Mouse (Mus musculus): ENCODE results near the gene Vinac1.
A peak's percentile ranks its signal among the peaks of the same experiment; 100 is the strongest.
"Not testable (repeated sequence)": the region's sequence is repeated elsewhere in the genome, so short reads cannot be mapped to it uniquely, and the experiment has no call there.

Vinac1 gene

GRCm38 (mm10) chr2:129038937-129039631 lies 8.9 kb downstream of the Vinac1 start:
- DNase-seq (ENCODE audit: low spot score), result no peak

GRCm38 (mm10) chr2:129038426-129038936 lies 9.5 kb downstream of the Vinac1 start:
- no peak for DNase-seq (ENCODE audit: low spot score)

- no peak for DNase-seq (ENCODE audit: low spot score)
Measured at GRCm38 (mm10) chr2:129035381-129035780, 12.6 kb downstream of the Vinac1 start.

- peak; percentile 45 for DNase-seq (ENCODE audit: low spot score)
Measured at GRCm38 (mm10) chr2:129024820-129025219, 23.2 kb downstream of the Vinac1 start.

GRCm38 (mm10) chr2:129020106-129020505 lies 27.9 kb downstream of the Vinac1 start:
- DNase-seq (ENCODE audit: low spot score), result peak; percentile 30

GRCm38 (mm10) chr2:129008867-129009266 lies 39.1 kb downstream of the Vinac1 start:
- not testable (repeated sequence) for DNase-seq (ENCODE audit: low spot score)

- no peak for DNase-seq (ENCODE audit: low spot score)
Measured at GRCm38 (mm10) chr2:129006194-129006749, 41.7 kb downstream of the Vinac1 start.

GRCm38 (mm10) chr2:129004872-129005271 lies 43.1 kb downstream of the Vinac1 start:
- DNase-seq (ENCODE audit: low spot score), result no peak

GRCm38 (mm10) chr2:128984746-128985145 lies 63.2 kb downstream of the Vinac1 start:
- no peak for DNase-seq (ENCODE audit: low spot score)

- DNase-seq (ENCODE audit: low spot score), result no peak
Measured at GRCm38 (mm10) chr2:128975572-128975971, 72.4 kb downstream of the Vinac1 start.

Data from lung, postnatal 25 days (tissue).